Mouse (Mus musculus): ENCODE measurements at regions not wholly inside any gene's neighbourhood (a gene's known extent, or its start where the extent isn't known, plus 50 kb on each side); places are given as distances from the start of the nearest gene placed in this dataset.

- TF ChIP-seq POLR2A (IDR thresholded peaks at IDR 0.05; ENCODE audit: insufficient read depth, low read depth, low read length): no peak
- no peak for TF ChIP-seq CTCF (IDR thresholded peaks at IDR 0.05)
These were observed 521.6 kb upstream of the Cited2 start for GRCm38 (mm10) chr10:17201427-17201745.

All from heart, adult 2 months (tissue).